Mouse (Mus musculus) thymus, adult 2 months (tissue): Measurements from ENCODE around the gene Lbp.

Experiments
- CTCF ChIP-seq: fragments of 200-500 bp; IDR thresholded peaks from 2 replicates; pipeline ENCODE4 v1.5.1; 2012; ENCODE audit warnings: mild to moderate bottlenecking, control low read depth, low read length, moderate library complexity, borderline replicate concordance; ENCODE audit not compliant: control insufficient read depth, poor library complexity, insufficient read depth; ENCODE audit errors: extremely low read depth
- POLR2A ChIP-seq: fragments of 200-500 bp; IDR thresholded peaks from 2 replicates; pipeline ENCODE4 v1.6.1; 2012; ENCODE audit warnings: mild to moderate bottlenecking, low read length, control low read depth, moderate library complexity; ENCODE audit not compliant: control insufficient read depth, poor library complexity, insufficient read depth; ENCODE audit errors: extremely low read depth

- TF ChIP-seq CTCF: no peak
- no peak for TF ChIP-seq POLR2A
Observed at GRCm38 (mm10) chr2:158376123-158376687, 69.9 kb downstream of the Lbp start.
